17 mouse cellular contexts compared by ENCODE assay signal in genomic region chr8:105509997-105510735, GRCm38 (mm10). TPM values are rescaled to one million over a fixed set of nuclear protein-coding genes. Genes with fewer than 3 reads are reported as not detected.
DNase-seq lines count a peak whose midpoint lies in the region; ATAC-seq and TF ChIP-seq lines count a peak whose summit lies in the region.
"Had no signal": no experiment of that assay in that cellular context is flagged by ENCODE, and none has a peak within 500 bp of the region (broad histone marks: within the 10 kb centered on the region; RNA-seq: fewer than 3 reads in every experiment).

No protein-coding gene starts in this region.

- H3K27ac ChIP-seq in kidney, embryonic 16.5 days (ENCODE audit: low read length) = peak overlapping the region; percentile 73; the same call in 1 of the 2 replicates
- H3K27ac ChIP-seq in limb, embryonic 13.5 days = peak overlapping the region; percentile 77; the same call in 1 of the 2 replicates
- no peak overlapping the region for H3K27ac ChIP-seq in left cerebral cortex, adult 2 months
- H3K27ac ChIP-seq: heart, adult 2 months; liver, embryonic 14.5 days had no signal

- H3K9ac ChIP-seq in kidney, embryonic 16.5 days (replicated peaks; ENCODE audit: low read length) = no peak overlapping the region; the same call in 1 of the 2 replicates
- H3K9ac ChIP-seq in limb, embryonic 13.5 days = no peak overlapping the region
- H3K9ac ChIP-seq: liver, embryonic 14.5 days had no signal

- H3K4me3 ChIP-seq in kidney, embryonic 16.5 days (ENCODE audit: low read length) = peak overlapping the region; percentile 10; the same call in 1 of the 2 replicates
- H3K4me3 ChIP-seq in limb, embryonic 13.5 days = no peak overlapping the region
- H3K4me3 ChIP-seq in left cerebral cortex, adult 2 months = no peak overlapping the region
- H3K4me3 ChIP-seq: erythroblast, embryonic 14.5 days; heart, adult 2 months had no signal

- H3K27me3 ChIP-seq in kidney, embryonic 16.5 days (ENCODE audit: insufficient read depth, low read length) = no peaks in the 10 kb centered on the region
- no peaks in the 10 kb centered on the region for H3K27me3 ChIP-seq in limb, embryonic 13.5 days
- H3K27me3 ChIP-seq: Patski had no signal

- intact Hi-C loops in left cerebral cortex, adult 2 months (cut with DNase I) = no loop called here

- no peak for TF ChIP-seq CTCF in left cerebral cortex, adult 2 months (IDR thresholded peaks at IDR 0.05)

- peaks cover 30% of the 10 kb centered on the region; the same call in 1 of the 2 replicates for H3K4me1 ChIP-seq in kidney, embryonic 16.5 days (ENCODE audit: insufficient read depth, low read length)
- peaks cover 48% of the 10 kb centered on the region for H3K4me1 ChIP-seq in limb, embryonic 13.5 days

- no peaks in the 10 kb centered on the region for H3K9me3 ChIP-seq in kidney, embryonic 16.5 days (ENCODE audit: low read length)
- no peaks in the 10 kb centered on the region for H3K9me3 ChIP-seq in limb, embryonic 13.5 days

- H3K4me2 ChIP-seq in kidney, embryonic 16.5 days (replicated peaks; ENCODE audit: low read depth, low read length) = peak overlapping the region; percentile 32
- H3K4me2 ChIP-seq in limb, embryonic 13.5 days (replicated peaks) = peak overlapping the region; percentile 28

- DNase-seq in kidney, postnatal 25 days = no peak
- peak; percentile 17 for DNase-seq in 416B (ENCODE audit: low read depth)
- peak; percentile 62 for DNase-seq in adipocyte (ENCODE audit: low spot score)
- no peak for DNase-seq in urinary bladder, postnatal 4 days (ENCODE audit: low spot score in 2 of 2)
- no peak for DNase-seq in left cerebral cortex, adult 2 months (ENCODE audit: extremely low spot score in 1 of 2, low spot score in 2 of 2)
- DNase-seq: adrenal gland, adult 2 months; cerebellum, adult 9-11 months; heart, adult 2 months; heart, postnatal 14 days; retina, postnatal 1 day had no signal

- 33% methylated on average over 12 of the region's 12 CpGs for WGBS in kidney, embryonic 16.5 days
- WGBS in limb, embryonic 13.5 days = 16% methylated on average over 12 of the region's 12 CpGs

- no peak for ATAC-seq in kidney, embryonic 16.5 days (ENCODE audit: low FRiP score, low TSS enrichment)
- no peak for ATAC-seq in limb, embryonic 13.5 days (ENCODE audit: low FRiP score, low read depth)
- ATAC-seq: CD4-positive, CD25-positive, alpha-beta regulatory T cell, adult 4 months; Patski had no signal

- H3K36me3 ChIP-seq in kidney, embryonic 16.5 days (ENCODE audit: insufficient read depth, low read length) = no peaks in the 10 kb centered on the region
- no peaks in the 10 kb centered on the region for H3K36me3 ChIP-seq in limb, embryonic 13.5 days

RNA-seq across cellular contexts. Expression of gene Hsd11b2, which starts 8.4 kb away (rescaled TPM):
- 39.3 and 39.9 TPM in 2 replicates for polyA plus RNA-seq in kidney, embryonic 16.5 days (2015; fragmentation: Nextera tagmentation; extraction: Ambion mirVana)
- polyA plus RNA-seq in limb, embryonic 13.5 days (2015; fragmentation: Nextera tagmentation; extraction: Ambion mirVana) = 5.9 and 7.6 TPM in 2 replicates
- total RNA-seq in left cerebral cortex, adult 2 months (2021) = not detected
- total RNA-seq: left cerebral cortex, adult 18-20 months had no signal
- polyA plus RNA-seq: CD4-positive, CD25-positive, alpha-beta regulatory T cell, adult 4 months; erythroblast, embryonic 14.5 days had no signal

RNA-seq across cellular contexts. Expression of gene Zdhhc1, which starts 13.5 kb away (rescaled TPM):
- 49.6 and 51.1 TPM in 2 replicates for polyA plus RNA-seq in kidney, embryonic 16.5 days (2015; fragmentation: Nextera tagmentation; extraction: Ambion mirVana)
- 42.5 and 45.3 TPM in 2 replicates for polyA plus RNA-seq in limb, embryonic 13.5 days (2015; fragmentation: Nextera tagmentation; extraction: Ambion mirVana)
- total RNA-seq in left cerebral cortex, adult 2 months (2021) = 10 to 100 TPM; 43.0 to 48.7 TPM

RNA-seq across cellular contexts. Expression of gene Tppp3, which starts 38.8 kb away (rescaled TPM):
- polyA plus RNA-seq in kidney, embryonic 16.5 days (2015; fragmentation: Nextera tagmentation; extraction: Ambion mirVana) = 22.2 and 24.8 TPM in 2 replicates
- 65.4 and 71.1 TPM in 2 replicates for polyA plus RNA-seq in limb, embryonic 13.5 days (2015; fragmentation: Nextera tagmentation; extraction: Ambion mirVana)
- total RNA-seq in left cerebral cortex, adult 2 months (2021) = 10 to 100 TPM; 36.1 to 42.5 TPM

RNA-seq across cellular contexts. Expression of gene Atp6v0d1, which starts 55.7 kb away (rescaled TPM):
- polyA plus RNA-seq in kidney, embryonic 16.5 days (2015; fragmentation: Nextera tagmentation; extraction: Ambion mirVana) = 106 and 111 TPM in 2 replicates
- 82.5 and 83.5 TPM in 2 replicates for polyA plus RNA-seq in limb, embryonic 13.5 days (2015; fragmentation: Nextera tagmentation; extraction: Ambion mirVana)
- 100 to 1,000 TPM; 288 to 319 TPM for total RNA-seq in left cerebral cortex, adult 2 months (2021)

Comparison
In these comparisons a context has a peak if more than half of its experiments do, and no peak if none do; other contexts are left out.
1. DNase-seq: peak in 416B (single experiment) and adipocyte (single experiment); none in kidney, postnatal 25 days (0 of 2), urinary bladder, postnatal 4 days (0 of 2) and left cerebral cortex, adult 2 months (0 of 2).